ENCODE assay signal across 22 mouse cellular contexts in the genomic region with DNA sequence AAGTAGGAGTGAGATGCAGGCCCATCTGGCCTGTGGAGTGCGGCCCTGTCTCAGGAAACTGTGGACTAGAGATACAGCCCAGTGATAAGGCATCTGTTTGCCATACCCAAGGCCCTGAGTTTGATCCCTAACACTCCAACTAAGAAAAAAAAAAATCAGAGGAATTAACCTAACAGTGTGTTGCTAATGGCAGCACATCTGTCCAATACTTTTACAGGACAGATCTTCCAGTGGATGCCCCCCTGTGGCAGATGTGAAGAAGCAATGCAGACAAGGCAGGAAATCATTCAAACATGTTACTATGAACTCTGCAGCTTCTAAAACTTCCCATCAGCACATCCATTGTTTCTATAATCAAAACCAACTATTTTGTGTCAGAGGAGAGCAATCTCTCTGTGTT. TPM values are rescaled to one million over a fixed set of nuclear protein-coding genes. Genes with fewer than 3 reads are reported as not detected.
A peak's percentile ranks its signal among the peaks of the same experiment; 100 is the strongest.
DNase-seq lines count a peak whose midpoint lies in the region; ATAC-seq and TF ChIP-seq lines count a peak whose summit lies in the region.
"Had no signal": no experiment of that assay in that cellular context is flagged by ENCODE, and none has a peak within 500 bp of the region (broad histone marks: within the 10 kb centered on the region; RNA-seq: fewer than 3 reads in every experiment).

No protein-coding gene starts in this region.

- intact Hi-C loops in gastrocnemius, adult 2 months (cut with DNase I): no loop called here

- TF ChIP-seq POLR2A in MEL (IDR thresholded peaks at IDR 0.05; ENCODE audit: control insufficient read depth in 1 of 2, insufficient read depth in 1 of 2, low read depth in 1 of 2, low read length in 2 of 2, poor library complexity in 1 of 2): no peak

- no peaks in the 10 kb centered on the region for H3K27me3 ChIP-seq in liver, embryonic 14.5 days (ENCODE audit: control insufficient read depth, insufficient read depth, low read length)
- H3K27me3 ChIP-seq in MEL (ENCODE audit: control insufficient read depth in 1 of 2, insufficient read depth in 2 of 2, low read length in 2 of 2): no peaks in the 10 kb centered on the region
- H3K27me3 ChIP-seq in hindbrain, embryonic 13.5 days: no peaks in the 10 kb centered on the region
- H3K27me3 ChIP-seq: forebrain, embryonic 15.5 days; heart, embryonic 12.5 days; liver, embryonic 12.5 days had no signal

- WGBS in liver, embryonic 14.5 days (ENCODE audit: insufficient replicate concordance): 50% methylated on average over 1 of the region's 1 CpGs
- 98% methylated on average over 1 of the region's 1 CpGs for WGBS in hindbrain, embryonic 13.5 days

- TF ChIP-seq EP300 in liver, embryonic 14.5 days (IDR thresholded peaks at IDR 0.05; ENCODE audit: low read depth): no peak
- TF ChIP-seq EP300 in MEL (IDR thresholded peaks at IDR 0.05; ENCODE audit: low read depth in 1 of 2, low read length in 2 of 2): no peak

- ATAC-seq in liver, embryonic 14.5 days (ENCODE audit: insufficient read depth): no peak
- ATAC-seq in megakaryocyte-erythroid progenitor cell, adult 5-6 weeks (replicated peaks; ENCODE audit: low FRiP score, low TSS enrichment, poor library complexity, severe bottlenecking): 0 out of 2 replicates have a peak, but pooled peaks have one; percentile 57
- ATAC-seq in hindbrain, embryonic 13.5 days (ENCODE audit: low FRiP score): no peak
- ATAC-seq: forebrain, embryonic 15.5 days; hindbrain, embryonic 16.5 days; liver, embryonic 12.5 days; midbrain, embryonic 16.5 days had no signal

- H3K79me2 ChIP-seq in MEL (ENCODE audit: control insufficient read depth, insufficient read depth, low read length, poor library complexity): no peaks in the 10 kb centered on the region

- H3K36me3 ChIP-seq in liver, embryonic 14.5 days (replicated peaks; ENCODE audit: control insufficient read depth, insufficient read depth, low read depth): no peaks in the 10 kb centered on the region
- H3K36me3 ChIP-seq in MEL (ENCODE audit: control insufficient read depth in 1 of 2, insufficient read depth in 2 of 2, low read length in 2 of 2): no peaks in the 10 kb centered on the region
- H3K36me3 ChIP-seq in hindbrain, embryonic 13.5 days: no peaks in the 10 kb centered on the region
- H3K36me3 ChIP-seq: forebrain, embryonic 15.5 days; heart, embryonic 12.5 days; limb, embryonic 10.5 days; liver, embryonic 12.5 days had no signal

- TF ChIP-seq CTCF in gastrocnemius, adult 2 months (IDR thresholded peaks at IDR 0.05): peak; percentile 44
- peak; percentile 46; the same call in 1 of the 2 replicates for TF ChIP-seq CTCF in liver, embryonic 14.5 days (IDR thresholded peaks at IDR 0.05; ENCODE audit: low read depth)
- peak in 1 of 3 experiments; percentile 25; a peak in 1 of 6 replicates for TF ChIP-seq CTCF in MEL (IDR thresholded peaks at IDR 0.05 in 2 of 3, conservative IDR thresholded peaks at IDR 0.05 in 1 of 3; ENCODE audit: control insufficient read depth in 1 of 3, insufficient read depth in 1 of 3, low read depth in 2 of 3, low read length in 3 of 3, poor library complexity in 1 of 3, severe bottlenecking in 1 of 3)

- H3K4me1 ChIP-seq in liver, embryonic 14.5 days (replicated peaks; ENCODE audit: control insufficient read depth in 2 of 2, insufficient read depth in 2 of 2, low read length in 1 of 2): no peaks in the 10 kb centered on the region
- no peaks in the 10 kb centered on the region for H3K4me1 ChIP-seq in MEL (ENCODE audit: control insufficient read depth in 1 of 2, insufficient read depth in 2 of 2, low read length in 2 of 2)
- H3K4me1 ChIP-seq in hindbrain, embryonic 13.5 days (replicated peaks): no peaks in the 10 kb centered on the region
- H3K4me1 ChIP-seq: forebrain, embryonic 15.5 days; heart, embryonic 12.5 days; limb, embryonic 10.5 days; liver, embryonic 12.5 days had no signal

- TF ChIP-seq RAD21 in MEL (IDR thresholded peaks at IDR 0.05; ENCODE audit: low read depth, low read length): peak; percentile 11

- H3K9me3 ChIP-seq in liver, embryonic 14.5 days (ENCODE audit: control insufficient read depth, low read length): no peaks in the 10 kb centered on the region; the same call in 1 of the 2 replicates
- no peaks in the 10 kb centered on the region for H3K9me3 ChIP-seq in MEL (replicated peaks; ENCODE audit: insufficient read depth, low read length)
- no peaks in the 10 kb centered on the region for H3K9me3 ChIP-seq in hindbrain, embryonic 13.5 days
- H3K9me3 ChIP-seq: forebrain, embryonic 15.5 days; heart, embryonic 12.5 days; limb, embryonic 10.5 days; liver, embryonic 12.5 days had no signal

- H3K9ac ChIP-seq in liver, embryonic 14.5 days (replicated peaks): no peak overlapping the region
- H3K9ac ChIP-seq in MEL (ENCODE audit: control insufficient read depth, low read depth, low read length, poor library complexity, severe bottlenecking): no peak overlapping the region
- no peak overlapping the region for H3K9ac ChIP-seq in hindbrain, embryonic 13.5 days
- H3K9ac ChIP-seq: forebrain, embryonic 15.5 days; heart, embryonic 12.5 days; liver, embryonic 12.5 days had no signal

- H3K4me2 ChIP-seq in liver, embryonic 14.5 days (ENCODE audit: low read depth): no peak overlapping the region
- no peak overlapping the region for H3K4me2 ChIP-seq in hindbrain, embryonic 13.5 days
- H3K4me2 ChIP-seq: forebrain, embryonic 15.5 days; heart, embryonic 12.5 days; liver, embryonic 12.5 days had no signal

- no peak overlapping the region for H3K4me3 ChIP-seq in gastrocnemius, adult 2 months
- no peak overlapping the region for H3K4me3 ChIP-seq in liver, embryonic 14.5 days (ENCODE audit: insufficient read depth in 1 of 2, low read depth in 2 of 2, low read length in 2 of 2)
- no peak overlapping the region for H3K4me3 ChIP-seq in MEL (ENCODE audit: control insufficient read depth in 1 of 2, insufficient read depth in 1 of 2, low read depth in 2 of 2, low read length in 2 of 2)
- no peak overlapping the region for H3K4me3 ChIP-seq in hindbrain, embryonic 13.5 days
- H3K4me3 ChIP-seq: erythroblast, embryonic 14.5 days; forebrain, embryonic 15.5 days; heart, embryonic 12.5 days; limb, embryonic 10.5 days; liver, embryonic 12.5 days had no signal

- no peak overlapping the region for H3K27ac ChIP-seq in gastrocnemius, adult 2 months
- no peak overlapping the region for H3K27ac ChIP-seq in liver, embryonic 14.5 days
- H3K27ac ChIP-seq in MEL (ENCODE audit: control insufficient read depth, low read depth, low read length): no peak overlapping the region
- H3K27ac ChIP-seq in hindbrain, embryonic 13.5 days: no peak overlapping the region
- H3K27ac ChIP-seq: forebrain, embryonic 15.5 days; limb, embryonic 10.5 days; liver, embryonic 12.5 days had no signal

- DNase-seq in gastrocnemius, adult 2 months: no peak
- DNase-seq in gastrocnemius, adult 18-20 months (ENCODE audit: low spot score): no peak
- DNase-seq in liver, embryonic 14.5 days (ENCODE audit: low read depth in 3 of 3, low spot score in 3 of 3): no peak
- DNase-seq in liver (no peak), MEL (ENCODE audit: low read depth, low spot score) (no peak)
- DNase-seq: adrenal gland, adult 2 months; cerebellum, adult 2 months; cerebellum, postnatal 36 days; heart, postnatal 36 days; kidney, adult 18-20 months; kidney, postnatal 10 days; right cerebral cortex, postnatal 25 days; thymus, postnatal 14 days had no signal

TF ChIP-seq in MEL, 35 proteins besides CTCF, POLR2A, EP300 and RAD21:
- TF ChIP-seq SMC3 (IDR thresholded peaks at IDR 0.05; ENCODE audit: low read depth, low read length): peak; percentile 46
- no peak for TF ChIP-seq TBP (IDR thresholded peaks at IDR 0.05; ENCODE audit: low read depth, low read length)
- TF ChIP-seq ZC3H11A (IDR thresholded peaks at IDR 0.05; ENCODE audit: low read depth, low read length): peak; percentile 12; the same call in 1 of the 2 replicates
- no peak for TF ChIP-seq UBTF (IDR thresholded peaks at IDR 0.05; ENCODE audit: borderline replicate concordance, insufficient read depth, low read depth, low read length)
- TF ChIP-seq GABPA (IDR thresholded peaks at IDR 0.05; ENCODE audit: low read depth, low read length): no peak

RNA-seq across cellular contexts. Expression of a gene that starts 33.1 kb away (rescaled TPM):
- total RNA-seq in gastrocnemius, adult 2 months (2021): 10 to 100 TPM in 1 of 2 experiments, 1 to 10 TPM in 1; 6.9 to 10.9 TPM
- total RNA-seq in gastrocnemius, adult 18-20 months (2021): 1 to 10 TPM; 3.2 to 6.8 TPM
- 2.7 and 3.1 TPM in 2 replicates for polyA plus RNA-seq in liver, embryonic 14.5 days (2012; rRNA removed)
- polyA plus RNA-seq in liver, embryonic 14.5 days (2014; fragmentation: Nextera tagmentation; extraction: Ambion mirVana): 3.5 and 3.9 TPM in 2 replicates
- total RNA-seq in MEL (2012; rRNA removed): 2.4 and 2.7 TPM in 2 replicates
- polyA plus RNA-seq in MEL (2012; ENCODE audit: insufficient read depth in 1 of 2, insufficient read length in 2 of 2, low read depth in 1 of 2, low replicate concordance in 2 of 2, missing spikeins in 1 of 2): 1 to 10 TPM in 1 of 2 experiments, not detected in 1; 9.6 TPM
- total RNA-seq in megakaryocyte-erythroid progenitor cell, adult 5-6 weeks (2014; fragmentation: Nextera tagmentation): 0.96 and 1.4 TPM in 2 replicates
- total RNA-seq in megakaryocyte-erythroid progenitor cell, adult 5-6 weeks (2017): 1.7 TPM in 1 of 2 replicates, not detected in the other
- polyA plus RNA-seq in hindbrain, embryonic 13.5 days (2015; fragmentation: Nextera tagmentation; extraction: Ambion mirVana): 1.2 and 2.9 TPM in 2 replicates
